Mouse (Mus musculus) cortical plate, adult 2 months (tissue): Measurements from ENCODE around the gene Tgfb1.

Experiments
- CTCF ChIP-seq: fragments of 200-500 bp; IDR thresholded peaks from 2 replicates; pipeline ENCODE4 v1.5.1; 2011; ENCODE audit warnings: mild to moderate bottlenecking, control low read depth, low read length; ENCODE audit not compliant: insufficient read depth; ENCODE audit errors: extremely low read depth
- POLR2A ChIP-seq: fragments of 200-500 bp; IDR thresholded peaks from 2 replicates; pipeline ENCODE4 v1.6.1; 2011; ENCODE audit warnings: mild to moderate bottlenecking, low read length, control low read depth; ENCODE audit not compliant: insufficient read depth; ENCODE audit errors: extremely low read depth

- TF ChIP-seq CTCF: no peak
- no peak for TF ChIP-seq POLR2A
Observed at GRCm38 (mm10) chr7:25725886-25726285, 39.1 kb downstream of the Tgfb1 start.
